Mouse (Mus musculus): ENCODE measurements at regions not wholly inside any gene's neighbourhood (a gene's known extent, or its start where the extent isn't known, plus 50 kb on each side); places are given as distances from the start of the nearest gene placed in this dataset.

DNA sequence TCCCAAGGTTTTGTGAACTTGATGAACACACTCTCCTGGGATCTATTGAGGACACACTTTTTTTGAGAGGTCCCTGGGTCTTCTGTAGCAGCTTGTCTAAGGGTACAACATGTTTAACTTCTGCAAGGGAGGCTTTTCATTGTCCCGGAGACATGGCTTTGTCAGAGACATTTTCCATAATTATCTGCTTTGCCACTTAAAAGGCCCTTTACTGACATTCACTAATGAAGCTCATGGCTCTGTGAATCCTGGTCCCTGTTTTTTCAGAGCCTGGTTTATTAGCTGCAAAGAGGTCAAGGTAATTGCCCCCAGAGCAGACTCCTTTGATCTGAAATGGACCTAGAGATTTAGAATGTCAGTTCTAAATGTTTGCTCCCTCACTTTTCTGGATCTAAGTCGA, 246.8 kb upstream of the Ubash3b start:
- H3K36me3 ChIP-seq (ENCODE audit: control insufficient read depth, insufficient read depth, low read length), result no peaks in the 10 kb centered on the region
- no peak overlapping the region for H3K4me3 ChIP-seq (ENCODE audit: low read depth, low read length)
- H3K4me1 ChIP-seq (ENCODE audit: control insufficient read depth, insufficient read depth, insufficient read length, low read length), result no peaks in the 10 kb centered on the region
- H3K27me3 ChIP-seq (ENCODE audit: control insufficient read depth, insufficient read depth, low read length), result no peaks in the 10 kb centered on the region
- 35% methylated on average over 2 of the region's 2 CpGs for WGBS
- H3K27ac ChIP-seq (ENCODE audit: insufficient read depth, low read depth, low read length), result no peak overlapping the region
- TF ChIP-seq POLR2A (IDR thresholded peaks at IDR 0.05; ENCODE audit: low read depth, low read length) (no peak), CTCF (IDR thresholded peaks at IDR 0.05; ENCODE audit: extremely low read depth, insufficient read length, insufficient replicate concordance, low read depth, low read length) (no peak)

DNA sequence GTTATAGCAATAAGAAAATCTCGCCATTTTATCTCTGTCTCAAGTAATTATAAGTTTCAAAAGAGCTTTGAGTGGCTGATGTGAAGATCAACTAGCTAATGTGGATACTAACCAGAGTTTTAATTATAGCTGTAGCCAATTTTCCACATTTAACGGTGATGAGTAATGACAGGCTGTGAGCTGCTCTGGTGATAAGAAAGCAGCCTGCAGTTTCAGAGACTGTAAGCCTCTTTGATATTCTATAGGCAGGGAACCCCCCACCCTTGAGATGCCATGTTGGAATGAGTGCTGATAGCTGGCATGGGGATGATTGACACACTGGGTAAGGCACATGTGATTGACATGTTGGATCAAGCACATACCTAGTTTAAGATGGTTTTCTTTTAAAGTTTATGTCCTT, 245.6 kb upstream of the Ubash3b start:
- 60% methylated on average over 2 of the region's 2 CpGs for WGBS
- no peak overlapping the region for H3K27ac ChIP-seq (ENCODE audit: insufficient read depth, low read depth, low read length)
- H3K27me3 ChIP-seq (ENCODE audit: control insufficient read depth, insufficient read depth, low read length), result no peaks in the 10 kb centered on the region
- H3K4me3 ChIP-seq (ENCODE audit: low read depth, low read length), result no peak overlapping the region
- TF ChIP-seq POLR2A (IDR thresholded peaks at IDR 0.05; ENCODE audit: low read depth, low read length) (no peak), CTCF (IDR thresholded peaks at IDR 0.05; ENCODE audit: extremely low read depth, insufficient read length, insufficient replicate concordance, low read depth, low read length) (no peak)
- H3K4me1 ChIP-seq (ENCODE audit: control insufficient read depth, insufficient read depth, insufficient read length, low read length), result no peaks in the 10 kb centered on the region
- no peaks in the 10 kb centered on the region for H3K36me3 ChIP-seq (ENCODE audit: control insufficient read depth, insufficient read depth, low read length)

DNA sequence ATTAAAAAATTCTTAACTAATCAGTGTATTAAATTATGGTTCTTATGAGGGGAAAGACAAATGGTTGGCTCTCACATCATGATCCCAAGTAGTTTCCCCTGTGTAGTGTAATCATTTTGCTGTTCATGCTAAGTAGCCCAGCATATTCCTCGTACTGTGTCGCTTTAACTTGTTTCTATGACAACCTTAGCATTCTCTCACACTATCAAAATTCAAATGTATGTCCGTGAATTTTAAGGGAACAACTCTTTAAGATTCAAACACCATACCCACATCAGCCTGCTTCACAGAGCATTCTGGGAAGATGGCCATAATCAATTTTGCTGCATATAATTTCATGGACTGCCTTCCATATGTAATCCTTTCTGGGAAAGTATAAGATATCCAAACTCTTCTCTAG, 241.4 kb upstream of the Ubash3b start:
- Histone ChIP-seq H3K27me3 (ENCODE audit: control insufficient read depth, insufficient read depth, low read length) (no peaks in the 10 kb centered on the region), H3K4me1 (ENCODE audit: control insufficient read depth, insufficient read depth, insufficient read length, low read length) (no peaks in the 10 kb centered on the region), H3K27ac (ENCODE audit: insufficient read depth, low read depth, low read length) (no peak overlapping the region), H3K36me3 (ENCODE audit: control insufficient read depth, insufficient read depth, low read length) (no peaks in the 10 kb centered on the region), H3K4me3 (ENCODE audit: low read depth, low read length) (no peak overlapping the region)
- TF ChIP-seq CTCF (IDR thresholded peaks at IDR 0.05; ENCODE audit: extremely low read depth, insufficient read length, insufficient replicate concordance, low read depth, low read length) (no peak), POLR2A (IDR thresholded peaks at IDR 0.05; ENCODE audit: low read depth, low read length) (no peak)
- WGBS, result 83% methylated on average over 3 of the region's 3 CpGs

DNA sequence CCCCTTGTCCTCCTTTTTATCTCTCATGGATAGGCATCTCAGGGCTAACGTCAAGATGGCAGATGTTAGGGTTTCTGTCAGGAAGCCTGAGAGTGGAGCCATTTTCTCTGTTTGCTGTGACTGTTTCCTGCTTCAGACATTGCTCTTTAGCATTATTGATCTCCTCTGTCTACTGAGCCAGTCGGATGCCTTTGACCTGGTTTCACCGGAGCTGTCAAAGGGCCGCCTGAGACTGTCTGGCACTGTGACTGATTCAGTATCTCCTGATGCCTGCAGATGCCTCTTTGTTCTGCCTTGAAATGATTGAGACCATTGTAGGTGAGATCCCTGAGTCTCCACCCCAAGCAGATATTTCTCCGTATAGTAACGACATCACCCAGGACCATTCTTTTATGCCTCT, 239.5 kb upstream of the Ubash3b start:
- H3K27me3 ChIP-seq (ENCODE audit: control insufficient read depth, insufficient read depth, low read length), result no peaks in the 10 kb centered on the region
- TF ChIP-seq CTCF (IDR thresholded peaks at IDR 0.05; ENCODE audit: extremely low read depth, insufficient read length, insufficient replicate concordance, low read depth, low read length) (no peak), POLR2A (IDR thresholded peaks at IDR 0.05; ENCODE audit: low read depth, low read length) (no peak)
- 58% methylated on average over 6 of the region's 6 CpGs for WGBS
- H3K36me3 ChIP-seq (ENCODE audit: control insufficient read depth, insufficient read depth, low read length), result no peaks in the 10 kb centered on the region
- H3K27ac ChIP-seq (ENCODE audit: insufficient read depth, low read depth, low read length), result no peak overlapping the region
- H3K4me3 ChIP-seq (ENCODE audit: low read depth, low read length), result no peak overlapping the region
- no peaks in the 10 kb centered on the region for H3K4me1 ChIP-seq (ENCODE audit: control insufficient read depth, insufficient read depth, insufficient read length, low read length)

DNA sequence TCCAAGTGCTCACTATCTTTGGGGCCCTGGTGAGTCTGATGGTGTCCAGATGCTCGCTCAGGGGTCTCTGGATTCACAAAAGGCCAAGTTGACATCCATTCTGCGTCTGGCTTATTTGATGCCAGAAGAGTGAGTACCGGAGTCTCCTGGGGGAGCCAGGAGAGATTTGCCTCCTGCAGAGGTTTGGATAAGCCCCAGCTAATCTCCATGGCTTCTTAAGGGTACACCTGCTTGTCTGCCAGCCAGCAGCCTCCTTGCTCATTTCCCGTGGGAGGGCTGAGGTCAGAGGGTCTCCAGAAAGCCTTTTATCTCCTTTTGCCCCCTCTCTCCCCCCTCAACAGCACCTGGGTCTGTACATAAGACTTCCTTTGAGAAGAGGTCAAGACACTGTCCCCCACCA, 234.0 kb upstream of the Ubash3b start:
- no peak overlapping the region for H3K27ac ChIP-seq (ENCODE audit: insufficient read depth, low read depth, low read length)
- H3K4me3 ChIP-seq (ENCODE audit: low read depth, low read length), result no peak overlapping the region
- no peaks in the 10 kb centered on the region for H3K36me3 ChIP-seq (ENCODE audit: control insufficient read depth, insufficient read depth, low read length)
- no peaks in the 10 kb centered on the region for H3K4me1 ChIP-seq (ENCODE audit: control insufficient read depth, insufficient read depth, insufficient read length, low read length)
- TF ChIP-seq POLR2A (IDR thresholded peaks at IDR 0.05; ENCODE audit: low read depth, low read length) (no peak), CTCF (IDR thresholded peaks at IDR 0.05; ENCODE audit: extremely low read depth, insufficient read length, insufficient replicate concordance, low read depth, low read length) (no peak)
- 42% methylated on average over 4 of the region's 4 CpGs for WGBS
- no peaks in the 10 kb centered on the region for H3K27me3 ChIP-seq (ENCODE audit: control insufficient read depth, insufficient read depth, low read length)

DNA sequence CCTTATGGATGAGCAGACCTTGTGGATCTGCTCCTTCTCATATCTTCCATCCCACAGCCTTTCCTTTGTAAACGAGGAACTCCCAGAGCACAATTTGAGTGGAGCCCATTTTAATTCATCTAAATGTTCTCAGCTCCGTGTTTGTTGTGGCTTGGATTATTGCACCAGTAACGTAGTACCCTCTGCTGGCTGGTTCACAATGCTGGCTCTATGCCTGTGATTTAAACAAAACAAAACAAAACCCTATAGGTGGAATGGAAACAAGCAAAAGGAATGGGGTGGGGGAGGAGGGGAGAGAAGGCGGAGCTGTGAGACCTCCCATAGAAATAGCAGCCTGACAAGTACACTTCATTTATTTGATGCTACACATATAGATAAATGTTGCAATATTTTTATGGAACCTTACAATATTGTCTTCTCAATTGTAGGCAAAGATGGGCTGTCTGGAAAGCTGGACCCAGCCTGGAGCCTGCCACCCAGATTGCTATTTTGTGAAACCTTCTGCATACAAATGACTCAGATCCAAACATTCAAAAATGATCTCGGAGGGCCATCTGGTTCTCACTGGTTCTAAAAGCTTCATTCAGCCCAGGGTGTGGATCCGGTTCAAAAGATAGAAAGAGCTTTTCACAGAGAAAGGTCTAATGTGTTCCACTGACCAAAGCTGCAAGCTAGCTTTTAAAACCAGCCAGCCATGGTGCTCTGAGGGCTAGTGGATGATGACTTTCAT, 230.3 kb upstream of the Ubash3b start:
- WGBS, result 55% methylated on average over 6 of the region's 6 CpGs
- H3K36me3 ChIP-seq (ENCODE audit: control insufficient read depth, insufficient read depth, low read length), result no peaks in the 10 kb centered on the region
- TF ChIP-seq POLR2A (IDR thresholded peaks at IDR 0.05; ENCODE audit: low read depth, low read length) (no peak), CTCF (IDR thresholded peaks at IDR 0.05; ENCODE audit: extremely low read depth, insufficient read length, insufficient replicate concordance, low read depth, low read length) (no peak)
- no peaks in the 10 kb centered on the region for H3K27me3 ChIP-seq (ENCODE audit: control insufficient read depth, insufficient read depth, low read length)
- no peak overlapping the region for H3K27ac ChIP-seq (ENCODE audit: insufficient read depth, low read depth, low read length)
- H3K4me1 ChIP-seq (ENCODE audit: control insufficient read depth, insufficient read depth, insufficient read length, low read length), result no peaks in the 10 kb centered on the region
- no peak overlapping the region for H3K4me3 ChIP-seq (ENCODE audit: low read depth, low read length)

DNA sequence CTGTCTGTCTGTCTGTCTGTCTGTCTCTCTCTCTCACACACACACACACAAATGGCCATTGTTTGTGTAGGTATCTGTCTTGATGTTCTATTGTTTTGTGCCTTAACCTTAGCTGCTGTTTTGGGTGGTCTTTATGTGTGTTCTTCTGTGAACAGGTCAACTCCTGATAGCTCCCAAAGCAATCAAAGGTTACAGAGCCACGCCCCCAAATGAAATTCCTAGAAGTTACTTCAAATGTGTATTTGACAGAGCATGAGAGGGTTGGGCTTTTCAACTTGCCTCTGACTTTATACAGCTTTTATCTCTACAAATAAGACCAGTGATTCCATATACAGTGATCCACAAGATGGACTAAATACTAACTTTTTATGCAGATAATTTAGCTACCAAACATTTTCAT, 217.8 kb upstream of the Ubash3b start:
- WGBS, result 42% methylated on average over 1 of the region's 1 CpGs
- no peak overlapping the region for H3K27ac ChIP-seq (ENCODE audit: insufficient read depth, low read depth, low read length)
- TF ChIP-seq CTCF (IDR thresholded peaks at IDR 0.05; ENCODE audit: extremely low read depth, insufficient read length, insufficient replicate concordance, low read depth, low read length) (no peak), POLR2A (IDR thresholded peaks at IDR 0.05; ENCODE audit: low read depth, low read length) (no peak)

More for the DNA sequence above, 217.8 kb upstream of the Ubash3b start:
- no peaks in the 10 kb centered on the region for H3K4me1 ChIP-seq (ENCODE audit: control insufficient read depth, insufficient read depth, insufficient read length, low read length)
- H3K4me3 ChIP-seq (ENCODE audit: low read depth, low read length), result no peak overlapping the region
- H3K36me3 ChIP-seq (ENCODE audit: control insufficient read depth, insufficient read depth, low read length), result no peaks in the 10 kb centered on the region
- no peaks in the 10 kb centered on the region for H3K27me3 ChIP-seq (ENCODE audit: control insufficient read depth, insufficient read depth, low read length)
